Mouse (Mus musculus) midbrain, embryonic 14.5 days (tissue): Measurements from ENCODE around the gene Endod1. TPM values are rescaled to one million over a fixed set of nuclear protein-coding genes. Genes with fewer than 3 reads are reported as not detected.

ENCODE experiments used
- ATAC-seq: fragments of 200-750 bp; cut with Nextera tagmentation; 2 replicates; pipeline ENCODE4 v1.8.0; 2017; ENCODE audit warnings: moderate number of reproducible peaks, moderate library complexity; ENCODE audit not compliant: low FRiP score, low TSS enrichment
- DNase-seq: peaks from one replicate; pipeline ENCODE4 v3.0.0-alpha.2; 2015
- H3K27ac ChIP-seq: fragments of 300-500 bp; sonication (generic); replicated peaks from 2 replicates; pipeline ENCODE4 v1.5.1; 2014; ENCODE audit warnings: mild to moderate bottlenecking, low read depth, low read length, moderate library complexity
- H3K27me3 ChIP-seq: fragments of 300-500 bp; sonication (generic); 2 replicates; pipeline ENCODE4 v1.6.1; 2014; ENCODE audit warnings: low read length, control low read depth, mixed read lengths; ENCODE audit not compliant: control insufficient read depth, insufficient read depth
- H3K36me3 ChIP-seq: fragments of 300-500 bp; sonication (generic); 2 replicates; pipeline ENCODE4 v1.6.1; 2014; ENCODE audit warnings: low read length, control low read depth; ENCODE audit not compliant: control insufficient read depth, insufficient read depth
- H3K4me1 ChIP-seq: fragments of 300-500 bp; sonication (generic); 2 replicates; pipeline ENCODE4 v1.6.1; 2014; ENCODE audit warnings: mild to moderate bottlenecking, antibody characterized with exemption, low read length, control low read depth; ENCODE audit not compliant: control insufficient read depth, insufficient read depth
- H3K4me2 ChIP-seq: fragments of 300-500 bp; sonication (generic); 2 replicates; pipeline ENCODE4 v1.6.1; 2014; ENCODE audit warnings: mild to moderate bottlenecking, low read length, moderate library complexity
- H3K4me3 ChIP-seq: fragments of 300-500 bp; sonication (generic); replicated peaks from 2 replicates; pipeline ENCODE4 v1.5.1; 2014; ENCODE audit warnings: low read depth, low read length
- H3K9ac ChIP-seq: fragments of 300-500 bp; sonication (generic); replicated peaks from 2 replicates; pipeline ENCODE4 v1.6.1; 2014; ENCODE audit warnings: mild to moderate bottlenecking, low read length, moderate library complexity
- H3K9me3 ChIP-seq: fragments of 300-500 bp; sonication (generic); 2 replicates; pipeline ENCODE4 v1.6.1; 2016; ENCODE audit warnings: low read length, control low read depth, mixed read lengths; ENCODE audit not compliant: control insufficient read depth
- WGBS: fragments of 180-500 bp; shearing (Covaris S2); extraction: QIAGEN DNeasy Blood & Tissue Kit; methylation state at CpG from one replicate; pipeline ENCODE4 v1.1.7; 2014; 5-methylcytosine and 5-hydroxymethylcytosine counted together
- polyA plus RNA-seq: library from polyadenylated mRNA; unstranded; fragments of >200 nt; fragmentation: Nextera tagmentation; extraction: Ambion mirVana; gene quantifications from 2 replicates; pipeline ENCODE4 v1.2.1, GENCODE M21; 2014

Endod1 gene
- polyA plus RNA-seq, 1 experiment from 2014 or later, result 22.4 TPM

DNA sequence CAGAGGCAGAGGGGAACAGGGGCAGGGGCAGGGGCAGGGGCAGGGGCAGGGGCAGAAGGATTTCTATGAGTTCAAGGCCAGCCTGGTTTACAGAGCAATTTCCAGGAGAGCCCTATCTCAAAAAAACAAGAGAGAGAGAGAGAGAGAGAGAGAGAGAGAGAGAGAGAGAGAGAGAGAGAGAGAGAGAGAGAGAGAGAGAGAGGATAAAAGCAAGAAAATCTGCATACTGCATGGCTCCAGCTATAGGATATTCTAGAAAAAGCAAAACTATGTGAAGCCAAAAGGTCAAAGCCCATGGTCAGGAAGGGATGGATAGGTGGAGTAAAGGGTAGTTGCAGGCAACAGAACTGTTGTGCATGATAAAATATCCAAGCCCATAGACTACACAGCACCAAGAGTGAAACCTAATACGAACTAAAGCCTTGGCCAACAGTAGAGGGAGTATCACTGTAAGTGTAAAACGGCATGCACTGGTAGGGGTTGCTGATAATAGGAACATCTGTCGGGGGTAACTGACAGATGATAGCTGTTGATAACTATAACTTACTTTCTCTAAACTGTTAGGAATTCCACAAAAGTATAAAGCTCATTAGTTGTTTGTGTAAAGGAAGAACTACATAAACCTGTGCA, 15.6 kb upstream of the Endod1 start:
- Histone ChIP-seq H3K4me3 (no peak overlapping the region), H3K4me1 (no peaks in the 10 kb centered on the region), H3K36me3 (no peaks in the 10 kb centered on the region), H3K27ac (no peak overlapping the region), H3K9ac (no peak overlapping the region), H3K9me3 (no peaks in the 10 kb centered on the region), H3K4me2 (no peak overlapping the region), H3K27me3 (no peaks in the 10 kb centered on the region)
- DNase-seq, result no peak
- ATAC-seq, result no peak
- 81% methylated on average over 3 of the region's 3 CpGs for WGBS

DNA sequence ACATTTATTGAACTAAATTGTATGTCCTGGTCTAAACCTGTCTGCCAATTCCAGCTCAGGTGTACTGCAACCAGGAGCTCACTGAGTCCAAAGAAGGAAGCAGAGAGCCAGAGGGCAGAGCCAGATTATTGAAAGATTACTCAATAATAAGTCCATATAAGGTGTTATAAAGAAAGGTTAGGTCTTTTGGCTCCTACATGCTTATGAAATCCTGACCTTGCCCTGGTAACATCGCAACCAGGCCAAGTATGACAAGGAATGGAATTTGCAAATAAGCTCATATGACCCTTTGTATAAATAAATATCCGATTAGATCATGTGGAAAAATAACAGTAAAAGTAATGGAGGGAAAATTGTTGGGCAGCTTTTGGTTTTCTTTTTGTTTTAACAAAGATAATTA, 14.8 kb upstream of the Endod1 start:
- ATAC-seq, result no peak
- no peak overlapping the region for H3K4me3 ChIP-seq
- WGBS, result 82% methylated on average over 2 of the region's 2 CpGs

DNA sequence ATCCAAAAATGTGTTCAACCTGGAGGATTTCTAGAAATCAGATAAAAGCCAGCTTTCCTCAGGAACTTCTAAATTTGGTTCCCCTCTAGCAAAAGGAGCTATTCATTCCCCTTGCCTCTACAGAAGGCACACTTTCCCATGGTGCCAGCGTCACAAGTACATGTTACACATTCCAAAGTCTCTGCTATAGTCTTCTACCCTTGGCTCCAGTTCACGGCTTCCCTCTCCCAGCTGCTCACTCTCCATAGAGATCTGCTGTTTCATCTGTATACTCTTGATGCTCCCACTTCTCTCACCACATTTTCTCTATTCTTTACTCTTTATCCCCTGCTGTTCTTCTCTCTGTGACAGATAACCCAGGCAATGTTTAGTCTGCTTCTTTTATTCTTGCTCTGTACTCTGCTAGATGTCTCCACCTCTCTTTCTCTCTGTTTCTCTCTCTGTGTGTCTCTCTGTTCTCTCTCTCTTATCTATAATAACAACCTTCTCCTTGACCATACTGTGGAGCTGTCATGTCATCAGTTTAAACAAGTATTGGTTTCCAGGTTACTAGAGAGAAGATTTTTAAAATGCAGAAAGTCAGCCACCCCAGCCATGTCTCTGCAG, 13.8 kb upstream of the Endod1 start:
- Histone ChIP-seq H3K27me3 (no peaks in the 10 kb centered on the region), H3K4me2 (no peak overlapping the region), H3K27ac (no peak overlapping the region), H3K36me3 (no peaks in the 10 kb centered on the region), H3K4me3 (no peak overlapping the region), H3K9me3 (no peaks in the 10 kb centered on the region), H3K4me1 (no peaks in the 10 kb centered on the region), H3K9ac (no peak overlapping the region)
- DNase-seq (no peak), ATAC-seq (no peak)
- WGBS, result 50% methylated on average over 2 of the region's 2 CpGs

More for the DNA sequence above, 14.8 kb upstream of the Endod1 start:
- Histone ChIP-seq H3K36me3 (no peaks in the 10 kb centered on the region), H3K27ac (no peak overlapping the region), H3K4me1 (no peaks in the 10 kb centered on the region), H3K9ac (no peak overlapping the region), H3K4me2 (no peak overlapping the region), H3K27me3 (no peaks in the 10 kb centered on the region), H3K9me3 (no peaks in the 10 kb centered on the region)
- DNase-seq, result no peak

DNA sequence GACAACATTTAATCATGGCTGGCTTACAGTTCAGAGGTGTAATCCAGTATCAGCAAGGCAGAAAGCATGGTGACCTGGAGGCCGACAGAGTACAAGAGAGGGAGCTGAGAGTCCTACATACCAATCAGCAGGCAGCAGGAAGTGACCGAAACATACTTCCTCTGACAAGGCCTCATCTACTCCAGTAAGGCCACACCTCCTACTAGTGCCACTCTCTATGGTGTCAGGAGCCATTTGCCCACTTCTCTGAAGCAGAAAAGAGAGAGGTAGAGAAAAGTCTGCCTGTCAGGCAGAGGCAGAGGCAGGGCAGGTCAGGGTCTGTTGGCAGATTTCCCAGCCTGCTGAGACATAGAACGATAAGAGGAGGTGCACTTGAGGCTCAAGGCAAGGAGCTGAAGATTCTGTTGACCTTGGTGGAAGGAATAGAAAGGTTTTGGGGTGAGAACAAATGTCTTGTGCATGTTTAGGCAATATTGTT, 10.6 kb upstream of the Endod1 start:
- Histone ChIP-seq H3K4me2 (no peak overlapping the region), H3K27ac (no peak overlapping the region), H3K4me1 (no peaks in the 10 kb centered on the region), H3K4me3 (no peak overlapping the region), H3K36me3 (no peaks in the 10 kb centered on the region), H3K27me3 (no peaks in the 10 kb centered on the region), H3K9me3 (no peaks in the 10 kb centered on the region), H3K9ac (no peak overlapping the region)
- 92% methylated on average over 3 of the region's 3 CpGs for WGBS
- ATAC-seq (no peak), DNase-seq (no peak)

DNA sequence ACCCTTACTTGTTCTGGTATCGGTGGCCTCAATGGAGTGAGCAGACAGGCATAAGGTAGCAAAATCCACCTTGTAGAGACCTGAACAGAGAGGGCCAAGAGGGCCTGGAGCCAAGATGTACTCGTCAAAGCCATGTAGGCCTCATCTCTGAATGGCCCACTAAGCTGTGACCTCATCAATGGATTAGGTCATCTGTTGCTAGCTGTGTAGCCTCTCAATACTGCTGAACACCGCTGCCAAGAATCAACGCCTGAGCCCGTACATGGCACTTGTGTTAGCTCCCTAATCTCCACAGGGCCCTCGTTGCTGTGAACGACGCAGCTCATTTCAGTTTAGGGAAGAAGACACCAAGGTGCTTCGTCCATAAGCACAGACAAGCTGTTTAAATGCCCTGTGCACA, 10.0 kb upstream of the Endod1 start:
- no peaks in the 10 kb centered on the region for H3K36me3 ChIP-seq
- H3K9ac ChIP-seq, result no peak overlapping the region
- no peak for DNase-seq
- ATAC-seq, result no peak
- H3K4me1 ChIP-seq, result no peaks in the 10 kb centered on the region
- WGBS, result 89% methylated on average over 9 of the region's 9 CpGs
- H3K9me3 ChIP-seq, result no peaks in the 10 kb centered on the region
- H3K4me2 ChIP-seq, result no peak overlapping the region
- no peak overlapping the region for H3K27ac ChIP-seq
- no peak overlapping the region for H3K4me3 ChIP-seq
- H3K27me3 ChIP-seq, result no peaks in the 10 kb centered on the region

DNA sequence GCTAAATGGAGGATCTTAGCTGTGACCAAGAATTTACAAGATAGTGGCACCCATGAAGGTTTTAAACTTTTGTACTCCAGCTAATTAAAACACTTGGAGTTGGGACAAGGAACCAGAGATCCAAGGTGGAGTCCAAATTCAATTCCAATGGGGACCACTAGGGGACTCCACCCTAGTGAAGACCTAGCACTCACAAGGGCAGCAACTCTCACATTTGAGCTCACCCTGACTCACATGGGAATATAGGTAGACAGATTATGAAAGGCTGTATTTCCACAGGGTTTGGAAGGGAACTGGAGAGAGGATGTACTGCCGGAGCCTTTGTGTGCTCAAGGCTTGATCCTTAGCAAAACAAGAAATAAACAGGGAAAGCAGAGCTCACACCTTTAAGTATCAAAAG, 9.0 kb upstream of the Endod1 start:
- Histone ChIP-seq H3K4me1 (no peaks in the 10 kb centered on the region), H3K27me3 (no peaks in the 10 kb centered on the region), H3K9me3 (no peaks in the 10 kb centered on the region), H3K36me3 (no peaks in the 10 kb centered on the region), H3K27ac (no peak overlapping the region), H3K9ac (no peak overlapping the region), H3K4me3 (no peak overlapping the region), H3K4me2 (no peak overlapping the region)
- WGBS, result 91% methylated on average over 1 of the region's 1 CpGs
- no peak for ATAC-seq
- DNase-seq, result no peak

DNA sequence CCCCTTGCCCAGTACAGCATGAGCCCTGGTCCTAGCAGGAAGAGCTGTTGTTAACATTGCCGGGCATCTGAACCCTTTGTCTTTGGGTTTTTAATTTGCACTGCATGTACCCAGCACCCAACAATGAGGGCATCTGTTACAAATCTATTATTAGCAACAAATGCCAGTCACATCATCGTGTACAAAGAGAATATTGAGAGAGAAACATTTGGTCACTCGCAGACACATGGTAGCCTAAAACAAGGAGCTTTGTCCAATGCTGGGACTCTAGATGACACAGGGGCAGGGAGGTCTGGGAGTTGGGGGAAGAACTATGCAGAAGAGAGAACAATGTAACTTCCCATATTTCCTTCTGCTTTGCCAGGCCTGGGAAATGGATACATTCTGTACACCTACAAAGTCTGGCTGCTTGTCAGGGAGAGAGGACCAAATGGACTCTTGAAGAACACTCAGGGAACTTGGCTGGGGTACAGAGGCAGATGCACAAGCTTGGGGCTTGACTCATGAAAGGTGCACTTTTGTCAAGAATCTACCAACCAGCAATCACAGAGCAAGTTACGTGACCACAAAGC, 7.8 kb upstream of the Endod1 start:
- WGBS, result 64% methylated on average over 4 of the region's 4 CpGs
- Histone ChIP-seq H3K4me3 (no peak overlapping the region), H3K27me3 (no peaks in the 10 kb centered on the region), H3K4me2 (no peak overlapping the region), H3K9ac (no peak overlapping the region), H3K27ac (no peak overlapping the region), H3K9me3 (no peaks in the 10 kb centered on the region), H3K36me3 (no peaks in the 10 kb centered on the region), H3K4me1 (no peaks in the 10 kb centered on the region)
- ATAC-seq (no peak), DNase-seq (no peak)

DNA sequence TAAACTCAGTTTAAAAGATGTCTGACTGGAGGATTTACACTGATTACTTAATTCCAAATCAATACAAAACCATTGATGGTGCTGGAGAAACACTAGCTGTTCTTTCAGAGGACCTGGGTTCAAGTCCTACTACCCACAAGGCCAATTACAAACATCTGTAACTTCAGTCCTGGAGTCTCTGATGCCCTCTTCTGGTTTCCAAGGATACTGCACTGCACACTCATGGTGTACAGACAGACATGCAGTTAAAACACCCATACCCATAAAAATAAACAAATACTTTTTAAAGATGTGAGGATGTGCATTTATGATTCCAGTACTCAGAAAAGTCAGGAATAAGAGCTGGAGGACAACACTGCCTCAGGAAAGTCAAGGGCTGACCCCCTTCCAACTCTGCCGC, 6.7 kb upstream of the Endod1 start:
- H3K27me3 ChIP-seq, result no peaks in the 10 kb centered on the region
- ATAC-seq (no peak), DNase-seq (no peak)
- WGBS, result 100% methylated on average over 1 of the region's 1 CpGs
- H3K4me1 ChIP-seq, result no peaks in the 10 kb centered on the region
- no peak overlapping the region for H3K4me2 ChIP-seq
- H3K36me3 ChIP-seq, result no peaks in the 10 kb centered on the region
- no peak overlapping the region for H3K4me3 ChIP-seq
- no peak overlapping the region for H3K27ac ChIP-seq
- H3K9ac ChIP-seq, result no peak overlapping the region
- H3K9me3 ChIP-seq, result no peaks in the 10 kb centered on the region

DNA sequence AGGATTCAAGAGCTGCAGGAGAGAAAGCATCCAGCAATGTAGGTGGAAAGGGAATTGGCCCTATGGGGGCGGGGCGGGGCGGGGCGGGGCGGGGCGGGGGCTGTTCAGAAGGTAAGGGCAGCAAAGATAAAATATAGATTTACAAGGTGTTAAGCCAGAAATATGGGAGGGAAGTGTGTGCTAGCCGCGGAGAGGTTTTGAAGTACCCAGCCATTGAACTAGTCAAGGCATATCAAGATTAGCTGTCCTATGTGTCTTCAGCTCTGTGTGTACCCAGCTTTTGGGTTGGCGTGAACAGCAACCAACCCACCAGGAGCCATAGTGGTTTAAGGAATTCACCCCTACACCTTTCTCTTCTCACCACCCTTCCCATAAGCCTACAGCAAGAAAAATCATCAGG, 5.5 kb upstream of the Endod1 start:
- DNase-seq (no peak), ATAC-seq (no peak)
- Histone ChIP-seq H3K9me3 (no peaks in the 10 kb centered on the region), H3K27ac (no peak overlapping the region), H3K36me3 (no peaks in the 10 kb centered on the region), H3K27me3 (no peaks in the 10 kb centered on the region), H3K4me1 (no peaks in the 10 kb centered on the region), H3K9ac (no peak overlapping the region), H3K4me2 (no peak overlapping the region), H3K4me3 (no peak overlapping the region)
- 81% methylated on average over 9 of the region's 9 CpGs for WGBS
